Mouse (Mus musculus) retina, adult 2 months (tissue): ENCODE measurements around the gene Tnk2.
A peak's percentile ranks its signal among the peaks of the same experiment; 100 is the strongest.

Experiments used
- DNase-seq: peaks from one replicate; pipeline ENCODE4 v3.0.0-alpha.2; 2012; ENCODE audit warnings: low read depth, low spot score

Tnk2 gene

DNA sequence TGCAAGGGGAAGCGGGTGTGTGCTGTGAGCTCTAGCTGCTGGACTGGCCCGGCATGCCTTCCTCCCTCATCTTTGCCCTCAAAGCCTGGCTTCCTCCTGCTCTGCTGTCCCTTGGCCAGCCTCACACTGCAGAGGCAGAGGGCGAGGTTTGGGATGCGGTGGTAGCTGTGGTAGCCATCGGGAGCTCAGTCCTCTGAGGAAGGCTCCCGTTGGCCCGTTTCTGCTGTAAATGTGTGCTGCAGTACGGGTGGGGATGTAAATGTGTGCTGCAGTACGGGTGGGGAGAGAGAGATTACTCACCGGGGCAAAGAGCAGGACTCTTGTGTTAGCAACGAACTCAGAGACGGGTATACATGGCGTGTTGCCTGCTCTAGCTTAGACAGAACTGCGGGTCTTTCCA is 35.1 kb downstream of the Tnk2 start:
- no peak for DNase-seq

DNA sequence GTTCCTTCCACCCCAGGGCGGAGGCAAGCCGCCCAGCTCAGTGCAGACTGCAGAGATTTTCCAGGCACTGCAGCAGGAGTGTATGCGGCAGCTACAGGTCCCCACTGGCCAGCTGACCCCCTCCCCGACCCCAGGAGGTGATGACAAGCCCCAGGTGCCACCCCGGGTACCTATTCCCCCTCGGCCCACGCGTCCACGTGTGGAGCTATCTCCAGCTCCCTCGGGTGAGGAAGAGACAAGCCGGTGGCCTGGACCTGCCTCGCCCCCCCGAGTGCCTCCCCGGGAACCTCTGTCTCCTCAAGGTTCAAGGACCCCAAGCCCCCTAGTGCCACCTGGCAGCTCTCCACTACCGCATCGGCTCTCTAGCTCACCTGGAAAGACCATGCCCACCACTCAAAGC is 36.3 kb downstream of the Tnk2 start:
- no peak for DNase-seq

DNA sequence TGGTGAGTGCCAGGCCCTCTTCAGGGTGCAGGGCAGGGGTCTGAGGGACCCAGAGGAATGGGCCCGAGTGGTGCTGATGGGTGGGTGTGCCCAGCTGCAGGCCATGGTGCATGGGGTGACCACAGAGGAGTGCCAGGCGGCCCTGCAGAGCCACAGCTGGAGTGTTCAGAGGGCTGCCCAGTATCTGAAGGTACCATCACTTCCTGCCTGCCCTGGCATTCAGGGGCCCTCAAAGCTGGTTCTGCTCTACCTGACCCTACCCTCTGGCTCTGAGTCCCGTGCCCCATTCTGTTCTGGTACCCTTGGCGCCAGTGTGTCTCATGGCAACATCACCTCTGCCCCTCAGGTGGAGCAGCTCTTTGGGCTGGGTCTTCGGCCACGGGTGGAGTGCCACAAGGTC is 37.1 kb downstream of the Tnk2 start:
- no peak for DNase-seq

DNA sequence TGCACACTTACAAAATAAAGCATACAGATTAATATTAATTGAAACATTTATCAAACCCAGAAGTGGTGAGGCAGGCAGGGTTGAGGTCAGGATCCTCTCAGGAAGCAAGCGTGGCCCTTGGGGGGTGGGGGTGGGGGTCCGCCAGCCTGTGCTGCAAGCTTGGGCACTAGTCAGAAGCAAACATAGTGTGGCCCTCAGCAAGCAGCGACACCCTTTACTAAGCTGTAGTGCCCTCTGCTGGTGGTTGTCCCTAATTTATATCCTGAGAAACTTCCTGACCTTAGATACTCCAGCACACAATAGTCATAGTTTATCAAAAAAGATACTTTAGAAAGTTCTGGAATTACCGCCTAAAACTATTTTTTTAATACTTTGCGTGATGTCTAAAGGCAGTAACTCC is 38.5 kb downstream of the Tnk2 start:
- DNase-seq, result peak; percentile 59

DNA sequence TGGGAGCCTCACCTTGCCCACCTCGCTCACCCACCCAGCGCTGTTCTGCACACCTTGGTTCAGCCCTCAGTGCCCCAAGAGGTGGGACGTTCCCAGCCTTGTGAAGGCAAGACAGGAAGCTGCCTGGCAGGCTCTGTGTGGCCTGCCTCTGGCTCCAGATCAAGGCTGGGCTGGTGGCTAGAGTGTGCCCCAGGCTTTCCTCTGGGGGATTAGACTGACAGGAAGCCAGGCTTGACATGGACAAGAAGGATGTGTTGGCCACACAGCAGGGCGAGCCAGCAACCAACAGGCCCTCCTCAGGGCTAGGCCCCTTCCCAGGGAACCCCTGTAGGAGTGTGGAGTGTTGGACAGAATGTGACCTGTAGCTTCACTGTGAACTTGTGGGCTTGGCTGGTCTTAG is 39.2 kb downstream of the Tnk2 start:
- DNase-seq, result no peak

DNA sequence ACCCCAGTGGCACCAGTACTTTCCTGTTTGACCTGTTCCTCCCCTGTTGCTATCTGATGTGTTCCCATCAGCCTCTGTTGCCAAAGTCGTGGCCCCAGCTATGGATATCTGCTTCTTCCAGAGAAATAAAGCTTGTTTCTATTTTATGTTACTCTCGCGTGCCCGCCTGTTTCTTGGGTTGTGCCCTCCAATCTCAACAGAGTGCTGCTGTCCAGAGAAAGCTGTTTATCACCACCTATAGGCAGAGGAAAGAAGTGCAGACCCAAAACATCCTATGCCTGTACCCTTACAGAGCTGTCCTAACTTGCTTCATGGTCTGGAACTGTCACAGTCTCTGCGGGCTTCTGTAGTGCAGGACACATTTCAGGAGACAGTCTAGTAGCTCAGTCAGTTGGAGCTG is 39.7 kb downstream of the Tnk2 start:
- no peak for DNase-seq

DNA sequence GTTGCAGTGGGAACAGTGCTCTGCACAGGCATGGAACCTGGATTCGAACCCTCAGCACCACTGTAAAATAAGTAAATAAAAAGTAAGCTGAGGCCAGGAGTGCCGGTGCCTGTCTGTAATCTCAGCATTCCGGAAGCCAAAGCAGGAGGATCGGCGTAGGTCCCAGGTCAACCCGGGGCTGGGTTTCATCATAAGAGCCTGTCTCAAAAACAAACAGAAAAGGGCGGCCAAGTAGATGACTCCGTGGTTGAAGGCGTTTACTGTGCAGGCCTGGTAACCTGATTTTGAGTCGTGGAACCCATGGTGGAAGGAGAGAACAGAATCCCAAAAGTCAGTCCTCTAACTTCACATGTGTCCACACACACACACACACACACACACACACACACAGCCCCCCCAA is 41.7 kb downstream of the Tnk2 start:
- no peak for DNase-seq

DNA sequence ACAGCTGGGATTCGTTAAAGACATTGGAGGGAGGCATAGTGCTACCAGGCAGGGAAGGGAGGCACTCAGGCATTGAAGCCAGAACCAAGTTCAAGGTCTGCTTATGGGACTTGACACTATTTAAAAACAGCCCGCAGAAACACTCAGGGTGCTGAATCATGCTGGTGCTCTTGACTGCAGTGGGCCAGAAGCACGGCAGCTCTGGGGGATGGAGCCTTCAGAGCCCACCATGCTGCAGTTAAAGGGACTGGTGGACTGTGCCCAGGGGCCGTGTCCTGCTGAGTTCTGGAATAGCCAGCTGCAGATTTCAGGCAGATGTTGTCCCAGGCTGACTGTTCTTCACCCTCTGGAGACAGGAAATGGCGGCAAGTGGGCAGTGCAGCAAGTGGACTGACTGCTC is 42.3 kb downstream of the Tnk2 start:
- DNase-seq, result no peak

DNA sequence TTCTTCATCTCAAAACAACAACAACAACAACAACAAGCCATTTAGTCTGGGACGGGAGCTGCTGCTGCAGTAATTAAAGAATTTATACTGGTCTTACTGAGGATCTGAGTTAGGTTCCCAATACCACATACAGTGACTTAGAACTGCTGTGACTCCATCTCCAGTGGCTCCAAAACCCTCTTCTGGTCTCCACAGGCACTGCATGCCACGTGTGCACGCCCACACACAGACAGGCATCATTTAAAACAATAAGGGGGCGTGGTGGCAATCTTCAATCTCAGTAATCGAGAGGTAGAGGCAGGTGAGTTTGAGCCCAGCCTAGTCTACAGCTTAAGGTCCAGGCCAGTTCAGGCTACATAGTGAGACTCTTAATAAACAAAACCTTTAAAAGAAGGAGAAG is 43.5 kb downstream of the Tnk2 start:
- DNase-seq, result no peak

DNA sequence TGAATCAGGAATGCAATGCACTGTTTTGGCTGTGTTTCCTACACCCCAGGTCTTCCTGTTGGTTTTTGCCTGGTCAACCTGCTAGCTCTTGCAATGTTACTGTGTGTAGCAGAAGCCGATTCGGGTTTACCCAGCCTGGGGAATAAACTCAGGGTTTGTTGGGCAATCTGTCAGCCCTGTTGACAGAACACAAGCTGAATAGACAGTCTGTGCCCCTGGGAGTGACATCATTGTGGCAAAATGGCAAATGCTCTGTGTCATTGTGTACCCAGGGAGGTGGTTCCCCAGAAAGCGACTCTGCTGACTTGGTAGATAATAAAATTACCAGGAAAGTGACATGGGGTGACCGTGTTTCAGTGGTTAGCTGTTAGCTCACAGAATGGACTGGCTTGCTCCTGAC is 45.1 kb downstream of the Tnk2 start:
- DNase-seq, result no peak

DNA sequence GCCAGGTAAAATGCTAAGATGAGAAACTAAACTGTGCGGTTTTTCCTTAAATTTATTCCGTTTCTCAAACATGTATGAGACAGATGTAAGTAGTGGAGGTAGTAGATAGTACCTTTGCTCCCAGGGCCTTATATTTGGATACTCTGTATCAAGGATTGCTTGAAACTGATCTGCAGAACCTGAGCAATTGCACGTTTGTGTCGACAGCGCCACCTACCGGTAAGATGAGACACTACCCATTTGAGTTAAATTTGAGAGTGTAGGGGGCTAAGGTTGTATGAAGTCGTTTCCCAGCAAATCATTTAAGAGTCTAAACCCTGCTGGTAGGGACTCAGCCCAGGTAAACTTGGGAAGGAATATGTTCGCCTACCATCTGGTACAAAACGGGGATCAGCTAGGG is 45.8 kb downstream of the Tnk2 start:
- peak; percentile 50 for DNase-seq

DNA sequence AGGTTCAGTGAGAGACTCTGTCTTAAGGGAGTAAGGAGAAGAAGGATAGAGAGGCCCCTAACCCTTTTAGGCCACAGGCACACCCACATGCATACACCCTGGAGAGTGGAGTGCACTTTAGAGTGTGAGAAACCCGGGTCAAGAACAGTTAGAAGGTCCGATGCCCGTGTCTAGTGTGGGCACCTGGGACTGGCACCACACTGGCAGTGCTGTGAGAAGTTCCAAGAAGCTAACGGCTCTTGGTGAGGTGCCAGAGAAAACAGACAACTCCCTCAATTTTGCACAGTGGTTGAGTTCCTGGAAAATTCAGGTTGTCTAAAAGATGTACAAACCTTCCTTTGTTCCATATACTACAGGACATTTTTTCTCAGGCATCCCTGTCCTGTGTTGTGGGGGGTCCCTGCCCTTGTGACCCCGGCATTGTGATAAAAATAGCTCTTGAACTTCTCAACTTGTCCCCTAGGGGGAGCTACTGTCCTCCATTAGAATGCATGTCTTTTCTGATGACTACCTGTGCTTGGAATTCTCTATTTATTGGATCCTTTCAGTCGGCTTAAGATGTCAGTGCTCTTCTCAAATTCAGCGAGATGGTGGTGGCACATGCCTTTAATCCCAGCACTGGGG is 53.3 kb downstream of the Tnk2 start:
- peak; percentile 34 for DNase-seq

DNA sequence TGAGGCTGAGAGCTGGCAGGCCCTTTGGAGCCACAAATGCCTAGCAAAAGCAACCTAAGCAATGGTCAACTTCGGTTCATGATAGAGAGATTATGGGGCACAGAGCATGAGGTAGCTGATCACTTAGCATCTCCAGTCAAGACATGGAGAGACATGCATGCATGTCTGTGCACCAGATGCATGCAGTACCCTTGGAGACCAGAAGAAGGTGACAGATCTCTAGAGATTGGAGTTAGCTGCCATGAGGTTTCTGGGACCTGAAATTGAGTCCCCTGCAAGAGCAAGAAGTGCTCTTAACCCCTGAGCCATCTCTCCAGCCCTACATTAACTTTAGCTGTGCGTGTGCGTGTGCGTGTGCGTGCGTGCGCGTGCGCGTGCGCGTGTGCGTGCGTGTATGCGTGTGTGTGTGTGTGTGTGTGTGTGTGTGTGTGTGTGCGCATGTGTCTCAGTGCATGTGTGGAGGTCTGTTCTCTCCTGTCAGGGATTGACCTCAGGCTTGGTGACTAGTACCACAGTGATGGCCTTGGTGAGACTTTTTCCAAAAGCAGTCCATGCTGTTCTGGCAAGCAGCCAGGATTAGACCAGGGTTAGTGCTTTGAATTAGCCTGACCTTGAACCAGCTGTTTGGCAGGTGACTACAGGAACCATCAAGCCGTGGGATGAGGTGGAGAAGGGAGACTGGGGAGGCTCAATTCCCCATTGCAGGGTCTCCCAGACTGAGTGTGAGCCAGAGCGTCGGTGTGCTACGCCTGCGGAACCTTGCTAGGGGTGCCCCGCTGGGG is 54.2 kb downstream of the Tnk2 start:
- DNase-seq, result no peak

DNA sequence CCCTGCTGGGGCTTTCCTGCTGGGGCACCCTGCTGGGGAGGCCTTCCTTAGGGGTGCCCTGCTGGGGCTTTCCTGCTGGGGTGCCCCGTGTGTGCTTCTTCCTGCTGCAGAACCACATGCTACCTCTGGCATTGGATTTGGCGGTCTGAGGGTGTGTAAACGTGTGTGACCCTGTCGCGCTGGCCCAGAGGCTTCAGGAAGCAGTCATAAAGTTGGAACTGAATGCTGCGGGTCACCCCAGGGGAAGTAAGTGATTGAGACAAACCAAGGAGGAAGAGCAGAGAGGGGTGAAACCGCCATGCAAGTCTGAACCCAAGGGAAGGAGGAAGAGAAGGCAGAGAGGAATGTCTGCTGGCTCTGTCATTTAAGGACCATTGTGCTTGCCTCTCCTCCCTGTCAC is 54.9 kb downstream of the Tnk2 start:
- DNase-seq, result no peak

DNA sequence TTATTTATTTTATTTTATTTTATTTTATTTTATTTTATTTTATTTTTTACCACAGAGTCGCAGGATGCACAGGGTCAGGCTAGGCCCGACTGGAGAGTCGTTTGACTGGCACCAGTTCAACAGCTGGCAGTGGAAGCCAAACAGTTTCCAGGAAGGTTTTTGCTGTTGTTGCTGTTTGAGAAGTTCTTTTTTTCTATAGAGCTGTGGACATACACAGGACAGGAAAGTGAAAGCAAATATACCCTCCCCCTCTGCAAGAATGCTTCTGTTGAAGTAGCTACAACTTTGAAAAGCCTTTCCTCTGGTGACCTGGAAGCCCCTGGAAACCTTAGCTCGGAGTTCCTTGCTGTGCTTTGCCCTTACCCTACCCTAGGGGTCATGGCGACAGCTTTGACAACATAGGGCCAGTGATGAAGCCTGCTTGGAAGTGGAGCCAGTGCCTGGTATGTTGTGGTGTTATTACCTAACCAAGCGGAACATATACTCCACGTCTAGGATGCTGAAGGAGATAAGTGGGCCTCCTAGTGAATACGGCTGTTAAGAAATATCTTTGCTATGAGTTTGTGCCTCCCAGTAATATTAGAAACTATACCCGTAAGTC is 59.7 kb downstream of the Tnk2 start:
- no peak for DNase-seq

DNA sequence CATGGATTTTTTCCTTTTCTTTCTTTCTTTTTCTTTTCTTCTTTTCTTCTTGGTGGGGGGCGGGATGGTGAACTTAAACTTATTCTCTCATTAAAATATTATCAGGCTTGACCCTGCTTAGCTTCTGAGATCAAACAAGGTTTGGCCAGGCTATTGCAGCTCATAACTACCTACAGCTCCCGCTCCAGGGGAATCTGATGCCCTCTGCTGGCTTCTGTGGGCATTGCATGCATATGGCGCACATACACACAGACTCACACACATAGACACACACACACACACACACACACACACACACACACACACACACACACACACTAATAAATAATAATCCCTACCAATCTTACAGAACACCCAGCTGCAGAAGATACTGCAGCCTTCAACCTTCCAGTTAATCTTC is 61.9 kb downstream of the Tnk2 start:
- no peak for DNase-seq

DNA sequence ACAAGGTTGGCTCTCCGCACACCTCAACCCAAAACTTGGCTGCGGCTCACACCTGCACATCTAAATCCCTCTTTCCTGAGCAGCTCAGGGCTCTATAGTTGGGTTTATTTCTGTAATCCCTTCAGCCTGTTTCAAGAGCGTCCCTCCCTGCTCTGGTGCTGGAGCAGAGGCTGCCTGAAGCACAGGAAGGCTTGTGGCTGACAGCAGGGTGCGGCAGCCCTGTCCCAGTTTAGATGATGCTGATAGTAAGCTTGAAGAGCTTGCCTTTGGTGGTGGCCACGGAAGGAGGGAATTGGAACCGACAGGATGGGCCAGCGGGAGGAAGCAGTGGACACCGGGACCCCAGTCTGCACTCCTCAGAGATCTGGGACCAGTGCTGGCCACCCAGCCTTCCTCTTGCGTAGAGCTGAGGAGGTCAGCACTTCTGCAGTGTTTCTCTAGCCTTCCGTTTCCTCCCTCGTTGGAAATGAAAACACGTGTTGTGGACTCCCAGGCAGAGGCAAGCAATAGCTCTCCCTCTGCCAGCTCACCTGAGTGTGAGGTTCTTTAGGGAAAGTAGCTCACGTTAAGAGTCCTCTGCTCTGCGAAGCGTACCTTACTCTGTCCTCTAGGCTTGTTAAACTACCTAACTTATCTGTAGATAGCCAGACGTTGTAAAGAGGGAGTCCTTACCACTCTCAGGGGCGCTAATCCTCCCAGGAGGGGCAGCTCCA is 63.6 kb downstream of the Tnk2 start:
- no peak for DNase-seq

DNA sequence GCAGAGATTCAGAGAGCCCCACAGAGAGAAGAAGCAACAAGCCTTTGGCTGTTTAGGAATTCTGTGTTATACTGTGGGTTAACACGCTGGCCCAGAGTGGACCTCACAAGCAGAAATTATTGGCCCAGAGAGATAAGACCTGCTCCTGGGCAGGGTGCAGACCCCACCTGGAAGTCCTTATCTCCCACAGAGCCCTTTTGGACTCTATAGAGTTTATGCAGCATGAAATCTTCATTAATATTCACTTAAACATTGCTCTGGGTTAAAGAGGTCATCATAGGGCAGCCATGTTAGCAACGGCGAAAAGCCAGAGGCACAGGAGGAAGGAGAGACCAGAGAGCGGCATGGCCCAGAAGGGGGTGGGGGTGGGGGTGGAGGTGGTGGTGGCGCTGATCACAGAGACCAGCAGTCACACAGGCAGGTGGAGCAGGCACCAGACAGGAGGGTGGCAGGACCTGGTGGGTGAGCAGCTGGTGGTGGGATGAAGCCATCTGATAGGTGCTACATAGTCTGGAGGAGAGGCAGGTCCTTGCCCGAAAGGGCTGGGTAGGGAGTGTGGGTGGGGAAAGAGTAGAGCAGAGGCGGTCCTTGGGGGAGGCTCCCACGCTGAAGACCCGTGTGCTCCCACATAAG is 64.3 kb downstream of the Tnk2 start:
- no peak for DNase-seq

DNA sequence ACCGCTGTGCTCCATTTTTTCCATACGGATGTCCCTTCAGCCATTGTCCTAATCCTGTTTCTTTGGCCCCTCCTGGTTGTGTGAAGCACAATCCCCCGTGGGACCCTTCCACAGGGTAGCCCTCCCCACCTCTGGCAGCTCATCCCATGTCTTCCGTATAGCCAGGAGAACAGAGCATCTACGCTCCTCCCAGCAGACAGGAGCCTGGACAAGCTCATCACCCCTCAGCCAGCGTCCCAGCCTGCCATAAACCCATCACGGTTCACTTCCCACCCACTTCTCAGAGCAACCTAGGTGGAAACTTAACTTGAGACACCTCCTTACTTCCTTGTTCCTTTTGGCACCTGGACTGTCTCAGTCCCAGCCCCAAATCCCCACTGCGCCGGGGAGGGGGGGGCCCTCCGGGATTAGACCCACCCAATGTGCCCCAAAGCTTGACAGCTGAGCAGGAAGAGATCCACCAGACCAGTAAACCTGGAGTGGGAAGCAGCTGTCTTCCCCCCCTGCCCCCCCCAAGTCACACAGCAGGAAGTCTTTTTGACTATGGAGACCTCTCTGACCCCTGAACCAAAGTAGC is 64.9 kb downstream of the Tnk2 start:
- no peak for DNase-seq

DNA sequence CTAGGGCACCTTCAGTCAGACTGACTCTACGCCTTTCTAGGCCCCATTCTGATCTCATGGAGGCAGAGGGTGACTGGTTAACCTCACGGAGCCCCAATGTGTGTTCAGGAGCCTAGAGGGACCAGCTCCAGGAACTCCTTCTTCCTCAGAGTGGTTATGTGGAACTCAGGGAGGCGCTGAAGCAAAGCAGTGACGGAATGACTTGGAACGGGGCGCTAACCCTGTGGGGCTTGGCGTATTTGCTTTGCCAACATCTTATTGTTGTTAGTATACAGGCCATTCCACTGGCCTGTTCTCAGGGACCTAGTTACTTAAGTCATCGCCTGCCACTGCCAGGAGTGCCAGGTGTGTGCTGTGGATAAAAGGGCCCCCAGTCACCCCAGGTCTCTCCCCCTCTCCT is 65.4 kb downstream of the Tnk2 start:
- DNase-seq, result no peak

DNA sequence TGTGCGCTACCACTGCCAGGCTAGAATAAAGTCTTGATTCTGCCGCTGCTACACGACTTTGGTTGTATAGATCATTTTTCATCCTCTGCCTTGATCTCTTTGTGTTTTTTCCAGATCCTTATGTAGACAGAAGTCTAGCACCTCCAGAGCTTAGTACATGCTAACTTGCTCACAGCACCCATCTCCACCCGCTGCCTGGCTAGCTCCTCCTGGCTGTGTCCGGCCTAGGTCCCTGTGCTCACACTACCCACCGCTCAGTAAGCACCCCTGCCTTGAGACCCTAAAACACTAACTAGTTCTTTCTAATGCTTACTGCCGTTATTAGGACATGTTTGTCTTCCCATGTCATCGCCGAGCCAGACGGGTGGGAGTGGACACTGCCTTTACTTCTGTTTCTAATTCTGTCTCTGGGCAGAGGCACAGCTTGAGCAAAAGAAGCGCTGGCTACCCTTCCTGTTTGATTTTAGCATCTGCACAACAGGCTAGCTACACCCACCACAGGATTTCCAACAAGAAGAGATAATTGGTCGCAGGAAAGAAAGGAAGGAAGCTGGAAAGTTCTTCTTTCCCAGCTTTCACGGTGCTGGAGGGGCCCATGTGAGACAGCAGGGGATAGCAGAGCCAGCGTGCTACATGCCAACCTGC is 66.9 kb downstream of the Tnk2 start:
- no peak for DNase-seq
